Mouse (Mus musculus) left cerebral cortex, adult 9 months (tissue): ENCODE measurements around the gene Twsg1.
"Not testable (repeated sequence)": the region's sequence is repeated elsewhere in the genome, so short reads cannot be mapped to it uniquely, and the experiment has no call there.

Experiments
- DNase-seq, 2 experiments: peaks; one replicate each; pipeline ENCODE4 v3.0.0; 2022; ENCODE audit warnings: low spot score in 2 of 2

Twsg1 gene

GRCm38 (mm10) chr17:65950622-65951404, at the start of gene Twsg1:
TSS of gene Twsg1 (minus strand) at chr17:65951226.
- DNase-seq, result peak; percentile 66 to 88

- no peak for DNase-seq
Measured at GRCm38 (mm10) chr17:65988151-65988820, 37.3 kb upstream of the Twsg1 start.

- not testable (repeated sequence) for DNase-seq
Measured at GRCm38 (mm10) chr17:65976720-65977119, 25.7 kb upstream of the Twsg1 start.

GRCm38 (mm10) chr17:65967751-65968150, 16.7 kb upstream of the Twsg1 start:
- DNase-seq, result no peak

GRCm38 (mm10) chr17:65962263-65962662, 11.2 kb upstream of the Twsg1 start:
- no peak for DNase-seq

- DNase-seq, result no peak
Measured at GRCm38 (mm10) chr17:65961606-65962136, 10.6 kb upstream of the Twsg1 start.

GRCm38 (mm10) chr17:65959011-65959410, 8.0 kb upstream of the Twsg1 start:
- DNase-seq, result no peak

GRCm38 (mm10) chr17:65958366-65958765, 7.3 kb upstream of the Twsg1 start:
- DNase-seq, result no peak

GRCm38 (mm10) chr17:65957782-65958325, 6.8 kb upstream of the Twsg1 start:
- no peak for DNase-seq

GRCm38 (mm10) chr17:65956993-65957781, 6.2 kb upstream of the Twsg1 start:
- DNase-seq, result no peak

- DNase-seq, result no peak
Measured at GRCm38 (mm10) chr17:65956140-65956539, 5.1 kb upstream of the Twsg1 start.

GRCm38 (mm10) chr17:65953959-65954358, 2.9 kb upstream of the Twsg1 start:
- DNase-seq, result no peak

- DNase-seq, result no peak
Measured at GRCm38 (mm10) chr17:65952083-65952482, 1.1 kb upstream of the Twsg1 start.

GRCm38 (mm10) chr17:65950183-65950582, 843 bp downstream of the Twsg1 start:
- DNase-seq, result no peak

- no peak for DNase-seq
Measured at GRCm38 (mm10) chr17:65947307-65947706, 3.7 kb downstream of the Twsg1 start.

GRCm38 (mm10) chr17:65945420-65945819, 5.6 kb downstream of the Twsg1 start:
- DNase-seq, result no peak

- DNase-seq, result no peak
Measured at GRCm38 (mm10) chr17:65942394-65942793, 8.6 kb downstream of the Twsg1 start.

- no peak for DNase-seq
Measured at GRCm38 (mm10) chr17:65941275-65941674, 9.8 kb downstream of the Twsg1 start.

- no peak for DNase-seq
Measured at GRCm38 (mm10) chr17:65940221-65940620, 10.8 kb downstream of the Twsg1 start.

GRCm38 (mm10) chr17:65939461-65940192, 11.4 kb downstream of the Twsg1 start:
- DNase-seq, result peak in 1 of 2 experiments; percentile 18

GRCm38 (mm10) chr17:65937671-65938070, 13.4 kb downstream of the Twsg1 start:
- no peak for DNase-seq
